Mouse (Mus musculus) midbrain, embryonic 16.5 days (tissue): ENCODE results near the gene Med11. TPM values are rescaled to one million over a fixed set of nuclear protein-coding genes. Genes with fewer than 3 reads are reported as not detected.
"Not testable (repeated sequence)": the region's sequence is repeated elsewhere in the genome, so short reads cannot be mapped to it uniquely, and the experiment has no call there.

Experiments used
- ATAC-seq: fragments of 200-750 bp; cut with Nextera tagmentation; 2 replicates; pipeline ENCODE4 v1.8.0; 2017; ENCODE audit warnings: moderate TSS enrichment
- H3K27ac ChIP-seq: fragments of 300-500 bp; sonication (generic); 2 replicates; pipeline ENCODE4 v1.5.1; 2014; ENCODE audit warnings: mild to moderate bottlenecking, low read length, mixed read lengths
- H3K27me3 ChIP-seq: fragments of 300-500 bp; sonication (generic); 2 replicates; pipeline ENCODE4 v1.6.1; 2014; ENCODE audit warnings: low read depth, low read length, mixed read lengths; ENCODE audit not compliant: control insufficient read depth, insufficient read depth
- H3K36me3 ChIP-seq: fragments of 300-500 bp; sonication (generic); 2 replicates; pipeline ENCODE4 v1.6.1; 2014; ENCODE audit warnings: mild to moderate bottlenecking, low read length, moderate library complexity, mixed read lengths; ENCODE audit not compliant: control insufficient read depth, insufficient read depth
- H3K4me1 ChIP-seq: fragments of 300-500 bp; sonication (generic); 2 replicates; pipeline ENCODE4 v1.6.1; 2014; ENCODE audit warnings: mild to moderate bottlenecking, low read length, mixed read lengths; ENCODE audit not compliant: control insufficient read depth, insufficient read depth
- H3K4me2 ChIP-seq: fragments of 300-500 bp; sonication (generic); 2 replicates; pipeline ENCODE4 v1.6.1; 2014; ENCODE audit warnings: mild to moderate bottlenecking, low read length, mixed read lengths
- H3K4me3 ChIP-seq: fragments of 300-500 bp; sonication (generic); 2 replicates; pipeline ENCODE4 v1.5.1; 2014; ENCODE audit warnings: low read depth, mild to moderate bottlenecking, low read length, moderate library complexity, mixed read lengths
- H3K9ac ChIP-seq: fragments of 300-500 bp; sonication (generic); 2 replicates; pipeline ENCODE4 v1.6.1; 2014; ENCODE audit warnings: low read depth, low read length, mixed read lengths
- H3K9me3 ChIP-seq: fragments of 300-500 bp; sonication (generic); replicated peaks from 2 replicates; pipeline ENCODE4 v1.6.1; 2014; ENCODE audit warnings: mild to moderate bottlenecking, low read length, mixed read lengths; ENCODE audit not compliant: control insufficient read depth, poor library complexity, severe bottlenecking
- WGBS: fragments of 180-500 bp; shearing (Covaris S2); extraction: QIAGEN DNeasy Blood & Tissue Kit; methylation state at CpG from one replicate; pipeline ENCODE4 v1.1.7; 2014; 5-methylcytosine and 5-hydroxymethylcytosine counted together
- polyA plus RNA-seq: library from polyadenylated mRNA; unstranded; fragments of >200 nt; fragmentation: Nextera tagmentation; extraction: Ambion mirVana; gene quantifications from 2 replicates; pipeline ENCODE4 v1.2.1, GENCODE M21; 2015

Gene Med11
- polyA plus RNA-seq, result 44.1 and 45.9 TPM in 2 replicates

DNA sequence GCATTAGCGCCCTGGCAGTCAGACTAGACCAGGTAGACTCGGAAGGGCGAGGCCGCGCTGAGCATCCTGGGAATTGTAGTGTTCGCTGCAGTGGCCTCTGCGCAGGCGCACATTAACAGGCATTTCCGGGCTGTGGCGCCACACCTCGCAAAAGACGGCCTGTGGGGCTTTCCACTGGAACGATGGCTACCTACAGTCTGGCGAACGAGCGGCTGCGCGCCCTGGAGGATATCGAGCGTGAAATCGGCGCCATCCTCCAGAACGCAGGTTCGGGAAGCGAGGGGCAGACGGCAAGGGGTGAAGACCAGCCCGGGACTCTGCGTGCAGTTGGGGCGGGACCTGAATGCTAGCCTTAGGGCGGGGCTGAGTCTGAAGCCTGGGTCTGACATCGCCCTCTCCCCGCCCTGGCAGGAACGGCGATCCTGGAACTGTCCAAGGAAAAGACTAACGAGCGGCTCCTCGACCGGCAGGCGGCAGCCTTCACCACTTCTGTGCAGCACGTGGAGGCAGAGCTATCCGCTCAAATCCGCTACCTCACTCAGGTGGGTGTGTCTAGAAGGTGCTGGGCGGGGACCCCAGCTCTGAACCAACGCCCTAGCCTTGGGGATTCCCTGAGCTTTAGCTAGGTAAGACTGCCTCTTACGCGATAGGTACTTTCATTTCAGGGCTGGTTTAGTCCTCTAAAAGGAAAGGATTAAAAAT, at the start of gene Med11:
TSS of gene Med11 (plus strand) at position 123 of the 702 bp plus-strand sequence.
- H3K27me3 ChIP-seq, result no peaks in the 10 kb centered on the region
- peak within 1 kb of the TSS; percentile 71 for H3K4me3 ChIP-seq
- under 1% methylated on average over 46 of the region's 46 CpGs for WGBS
- H3K9me3 ChIP-seq, result no peaks in the 10 kb centered on the region
- H3K9ac ChIP-seq, result peak within 1 kb of the TSS; percentile 90
- peak within 1 kb of the TSS; percentile 76 for H3K4me2 ChIP-seq
- no peaks in the 10 kb centered on the region for H3K36me3 ChIP-seq
- ATAC-seq, result peak; percentile 96
- H3K27ac ChIP-seq, result peak within 1 kb of the TSS; percentile 98
- H3K4me1 ChIP-seq, result peaks cover 15% of the 10 kb centered on the region

DNA sequence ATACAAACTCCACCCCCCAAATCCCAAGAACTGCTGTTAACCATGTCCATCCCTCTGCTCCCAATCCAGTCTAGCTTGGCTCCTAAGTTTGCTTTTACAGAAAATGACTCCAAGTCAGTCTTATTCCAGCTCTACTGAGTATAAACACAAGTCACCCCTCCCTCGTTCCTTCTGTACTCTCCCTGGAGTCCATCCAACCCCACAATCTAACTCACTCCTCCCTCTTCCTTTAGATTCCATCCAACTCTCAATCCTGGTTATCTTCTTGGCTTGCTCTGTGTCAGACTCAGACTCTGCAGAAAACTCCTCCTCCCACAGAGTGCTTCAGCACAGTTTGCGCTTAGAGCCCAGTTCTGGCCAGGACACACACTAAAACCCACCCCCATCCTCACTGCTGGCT, 48.1 kb upstream of the Med11 start:
- Histone ChIP-seq H3K27ac (no peak overlapping the region), H3K9ac (no peak overlapping the region), H3K4me3 (no peak overlapping the region), H3K36me3 (peaks cover 6% of the 10 kb centered on the region), H3K4me2 (no peak overlapping the region), H3K9me3 (no peaks in the 10 kb centered on the region), H3K27me3 (no peaks in the 10 kb centered on the region), H3K4me1 (peaks cover 15% of the 10 kb centered on the region)
- ATAC-seq, result no peak
- 87% methylated on average over 2 of the region's 2 CpGs for WGBS

DNA sequence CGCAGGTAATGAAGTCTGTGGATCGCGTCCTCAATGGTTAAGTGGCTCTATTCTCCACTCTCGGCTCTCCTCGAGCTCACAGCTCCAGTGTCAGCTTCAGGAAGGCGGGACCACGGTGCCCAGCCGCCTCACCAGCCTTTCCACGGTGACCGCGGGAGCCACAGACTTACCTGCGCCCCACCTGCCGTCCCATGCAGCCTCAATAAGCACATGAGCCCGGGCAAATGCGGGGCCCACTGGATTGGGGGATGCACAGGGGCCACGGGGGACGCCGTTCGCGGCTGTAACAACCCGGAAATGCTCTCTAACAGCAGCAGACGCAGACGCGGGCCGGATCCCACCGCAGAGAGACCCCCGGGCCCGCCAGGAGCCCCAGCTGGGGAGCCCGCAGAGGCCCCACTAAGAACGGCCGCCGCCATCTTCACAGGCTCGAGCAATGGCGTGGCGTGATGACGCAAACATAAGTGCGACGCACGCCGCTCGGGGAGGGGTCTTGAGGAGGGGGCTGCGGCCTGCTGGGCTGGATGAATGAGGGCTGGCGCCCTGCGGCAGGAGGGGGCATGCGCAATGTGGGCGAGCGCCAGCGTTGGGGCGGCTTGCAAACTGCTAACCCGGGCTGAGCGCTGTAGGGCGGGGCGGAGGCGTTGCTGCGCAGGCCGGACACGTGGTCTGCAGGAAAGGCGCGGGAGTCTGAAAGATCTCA, 42.0 kb upstream of the Med11 start, which contains the start of gene Pelp1:
TSS of gene Pelp1 (minus strand) at position 438 of the 703 bp plus-strand sequence.
- H3K9ac ChIP-seq, result peak within 1 kb of the TSS; percentile 98

DNA sequence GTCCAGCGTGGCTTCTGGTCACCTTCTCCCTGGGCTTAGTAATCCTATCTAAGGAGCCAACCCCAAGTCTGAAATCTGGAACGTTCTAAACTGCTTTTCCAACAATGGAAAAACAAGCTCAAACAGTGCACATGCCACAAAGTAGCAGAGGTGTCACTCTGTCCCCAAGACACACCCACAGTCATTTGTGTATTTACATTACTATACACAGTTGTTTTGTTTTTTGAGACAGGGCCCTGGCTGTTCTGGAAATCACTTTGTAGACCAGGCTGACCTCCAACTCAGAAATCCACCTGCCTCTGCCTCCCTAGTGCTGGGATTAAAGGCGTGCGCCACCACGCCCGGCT, 41.4 kb upstream of the Med11 start:
- Histone ChIP-seq H3K9me3 (no peaks in the 10 kb centered on the region), H3K4me2 (peak overlapping the region; percentile 97), H3K9ac (peak overlapping the region; percentile 98), H3K36me3 (no peaks in the 10 kb centered on the region), H3K4me3 (peak overlapping the region; percentile 69), H3K27ac (peak overlapping the region; percentile 77), H3K4me1 (peaks cover 22% of the 10 kb centered on the region), H3K27me3 (no peaks in the 10 kb centered on the region)
- ATAC-seq, result no peak; the same call in 1 of the 2 replicates
- 63% methylated on average over 6 of the region's 6 CpGs for WGBS

More for the DNA sequence above, 42.0 kb upstream of the Med11 start, which contains the start of gene Pelp1:
- peak within 1 kb of the TSS; percentile 97 for H3K4me2 ChIP-seq
- WGBS, result under 1% methylated on average over 59 of the region's 59 CpGs
- peak within 1 kb of the TSS; percentile 77 for H3K27ac ChIP-seq
- no peaks in the 10 kb centered on the region for H3K27me3 ChIP-seq
- peaks cover 22% of the 10 kb centered on the region for H3K4me1 ChIP-seq
- ATAC-seq, result peak; percentile 98
- H3K36me3 ChIP-seq, result no peaks in the 10 kb centered on the region
- peak within 1 kb of the TSS; percentile 69 for H3K4me3 ChIP-seq
- no peaks in the 10 kb centered on the region for H3K9me3 ChIP-seq

DNA sequence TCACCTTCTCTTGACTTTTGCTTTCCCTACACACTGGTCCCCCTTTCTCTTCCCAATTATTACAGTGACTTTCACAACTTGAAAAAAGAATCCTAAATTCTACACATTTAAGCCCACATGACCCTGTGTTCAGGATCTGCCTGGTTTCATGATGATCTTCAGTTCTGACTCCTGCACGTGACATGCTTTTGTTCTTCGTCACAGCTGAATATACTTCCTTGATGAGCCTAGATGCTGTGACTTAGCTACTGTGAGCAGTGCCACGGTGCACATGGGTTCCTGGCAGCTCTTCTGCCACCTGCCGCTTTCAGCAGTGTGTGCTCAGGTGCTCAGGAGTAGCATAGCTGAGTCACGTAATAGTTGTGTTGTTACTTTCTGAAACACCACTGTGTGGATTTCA, 39.1 kb upstream of the Med11 start:
- no peaks in the 10 kb centered on the region for H3K27me3 ChIP-seq
- no peaks in the 10 kb centered on the region for H3K9me3 ChIP-seq
- WGBS, result 81% methylated on average over 5 of the region's 5 CpGs
- peaks cover 17% of the 10 kb centered on the region for H3K4me1 ChIP-seq
- no peak for ATAC-seq
- no peak overlapping the region for H3K27ac ChIP-seq
- no peak overlapping the region for H3K4me2 ChIP-seq
- H3K4me3 ChIP-seq, result no peak overlapping the region
- no peaks in the 10 kb centered on the region for H3K36me3 ChIP-seq
- no peak overlapping the region for H3K9ac ChIP-seq

DNA sequence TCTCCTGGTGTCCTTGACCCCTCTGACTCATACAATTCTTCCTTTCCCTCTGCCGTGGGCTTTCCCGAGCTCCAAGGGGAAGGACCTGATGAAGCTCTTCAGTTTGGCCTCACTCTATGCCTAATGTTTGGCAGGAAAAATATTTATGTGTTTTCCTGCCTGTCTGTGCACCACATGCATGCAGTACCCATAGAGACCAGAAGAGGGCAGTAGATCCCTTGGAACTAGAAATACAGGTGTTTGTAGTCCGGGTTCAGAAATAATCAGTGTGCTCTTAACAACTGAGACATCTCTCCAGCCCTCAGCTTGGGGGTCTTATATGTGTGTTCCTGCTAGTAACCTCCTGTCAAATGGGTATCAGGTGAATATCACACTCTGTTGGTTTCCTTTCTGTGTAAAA, 37.8 kb upstream of the Med11 start:
- ATAC-seq, result no peak
- H3K4me1 ChIP-seq, result peaks cover 4% of the 10 kb centered on the region
- H3K27me3 ChIP-seq, result no peaks in the 10 kb centered on the region
- H3K4me3 ChIP-seq, result no peak overlapping the region
- no peak overlapping the region for H3K4me2 ChIP-seq
- 12% methylated on average over 3 of the region's 3 CpGs for WGBS
- H3K27ac ChIP-seq, result no peak overlapping the region
- no peak overlapping the region for H3K9ac ChIP-seq
- no peaks in the 10 kb centered on the region for H3K9me3 ChIP-seq
- no peaks in the 10 kb centered on the region for H3K36me3 ChIP-seq

DNA sequence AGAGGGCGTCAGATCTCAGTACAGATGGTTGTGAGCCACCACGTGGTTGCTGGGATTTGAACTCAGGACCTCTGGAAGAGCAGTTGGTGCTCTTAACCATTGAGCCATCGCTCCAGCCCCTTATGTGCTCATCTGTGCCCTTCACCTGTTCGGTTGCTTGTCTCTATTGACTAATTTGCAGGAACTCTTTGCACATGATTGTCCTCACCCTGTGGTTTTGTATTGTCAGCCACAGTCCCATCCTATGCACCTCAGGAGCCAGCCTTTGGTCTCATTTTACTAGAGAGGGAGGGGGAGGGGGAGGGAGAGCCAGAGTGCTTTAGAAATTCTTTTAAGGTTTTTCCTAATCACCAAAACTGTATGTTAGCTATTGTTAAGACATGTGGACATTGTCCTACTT, 33.5 kb upstream of the Med11 start:
- H3K27ac ChIP-seq, result no peak overlapping the region
- 73% methylated on average over 4 of the region's 4 CpGs for WGBS
- H3K4me1 ChIP-seq, result no peaks in the 10 kb centered on the region
- no peak overlapping the region for H3K4me3 ChIP-seq
- no peaks in the 10 kb centered on the region for H3K36me3 ChIP-seq
- no peak overlapping the region for H3K4me2 ChIP-seq
- H3K9ac ChIP-seq, result no peak overlapping the region
- no peaks in the 10 kb centered on the region for H3K9me3 ChIP-seq
- no peak for ATAC-seq
- no peaks in the 10 kb centered on the region for H3K27me3 ChIP-seq

DNA sequence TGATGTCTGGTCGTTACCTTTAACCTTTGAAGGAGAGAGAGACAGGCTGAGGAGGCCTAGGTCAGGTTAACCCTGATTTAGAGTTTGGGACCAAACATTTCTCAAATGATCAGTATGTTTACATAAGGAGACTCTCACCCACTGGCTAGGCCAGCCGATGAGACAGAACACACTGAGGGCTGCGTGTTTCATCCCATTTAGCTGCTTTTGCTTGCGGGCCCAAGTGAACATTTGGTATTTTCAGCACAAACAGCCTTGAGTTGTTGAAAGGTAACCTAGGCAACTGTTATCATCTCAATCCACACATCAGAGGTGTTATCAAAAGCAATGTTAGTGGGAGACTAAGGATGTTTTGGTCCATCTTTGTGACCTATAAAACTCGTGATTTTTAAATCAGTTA, 32.2 kb upstream of the Med11 start:
- Histone ChIP-seq H3K27ac (no peak overlapping the region), H3K9me3 (no peaks in the 10 kb centered on the region), H3K4me2 (no peak overlapping the region), H3K4me1 (no peaks in the 10 kb centered on the region), H3K4me3 (no peak overlapping the region), H3K36me3 (no peaks in the 10 kb centered on the region), H3K27me3 (no peaks in the 10 kb centered on the region), H3K9ac (0 out of 2 replicates have a peak overlapping the region, but pooled peaks have one; percentile 10)
- 75% methylated on average over 5 of the region's 5 CpGs for WGBS
- no peak for ATAC-seq

DNA sequence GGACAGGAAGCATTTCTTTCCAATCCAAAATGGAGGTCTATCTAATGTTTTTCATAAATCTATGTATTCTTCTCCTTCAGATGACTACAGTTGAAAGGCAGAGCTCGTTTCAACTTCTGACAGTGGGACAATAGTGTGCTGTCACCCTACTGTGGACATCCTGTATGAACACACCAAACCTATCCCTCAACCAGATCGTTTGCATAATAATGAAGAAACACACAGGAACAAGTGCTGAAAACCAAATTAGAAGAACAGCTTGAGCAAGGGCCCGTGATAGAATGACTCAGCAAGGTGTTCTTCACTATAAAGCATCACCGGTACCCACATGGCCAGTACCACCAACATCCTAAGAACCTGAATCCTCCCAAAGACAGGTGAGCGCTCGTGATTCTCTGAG, 25.1 kb upstream of the Med11 start:
- H3K4me3 ChIP-seq, H3K9me3 ChIP-seq, H3K4me2 ChIP-seq, H3K27ac ChIP-seq, H3K4me1 ChIP-seq, H3K27me3 ChIP-seq, ATAC-seq, H3K36me3 ChIP-seq, H3K9ac ChIP-seq: not testable (repeated sequence)
- 74% methylated on average over 6 of the region's 6 CpGs for WGBS
